Mouse (Mus musculus) liver, embryonic 14.5 days (tissue): ENCODE measurements around the gene Rpl4.

ENCODE experiments used
- CTCF ChIP-seq: IDR thresholded peaks from 2 replicates; pipeline ENCODE4 v1.5.1; 2016; ENCODE audit warnings: antibody characterized with exemption, low read depth, control low read depth
- EP300 ChIP-seq: IDR thresholded peaks from 2 replicates; pipeline ENCODE4 v1.6.1; 2016; ENCODE audit warnings: antibody characterized with exemption, low read depth

DNA sequence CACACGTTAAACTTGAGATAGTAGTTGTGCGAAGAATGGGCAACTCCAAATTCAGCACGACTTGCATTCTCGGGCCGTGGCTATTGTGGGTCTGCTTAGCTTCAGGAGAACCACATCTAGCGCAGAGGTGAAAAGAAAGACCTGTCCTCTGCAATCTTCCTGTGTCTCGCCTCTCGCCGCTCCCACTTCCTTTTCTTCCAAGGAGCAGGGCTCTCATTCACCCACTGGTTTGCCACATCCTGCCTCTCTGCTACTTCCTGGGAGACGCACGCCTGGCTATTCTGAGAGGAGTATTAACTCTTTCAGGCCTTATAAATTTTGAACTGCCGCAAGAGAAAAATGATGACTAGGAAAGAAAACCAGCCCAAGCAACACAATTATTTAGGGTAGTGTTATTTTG lies 54.6 kb downstream of the Rpl4 start:
- no peak for TF ChIP-seq CTCF
- TF ChIP-seq EP300 = no peak
